Mouse (Mus musculus) hindbrain, embryonic 11.5 days (tissue): Measurements from ENCODE around the gene Dusp13. TPM values are rescaled to one million over a fixed set of nuclear protein-coding genes. Genes with fewer than 3 reads are reported as not detected.

Source experiments
- ATAC-seq: fragments of 200-750 bp; cut with Nextera tagmentation; 2 replicates; pipeline ENCODE4 v1.8.0; 2017; ENCODE audit warnings: mild to moderate bottlenecking, moderate TSS enrichment, moderate library complexity; ENCODE audit not compliant: low FRiP score
- DNase-seq: peaks from one replicate; pipeline ENCODE4 v3.0.0-alpha.2; 2015; ENCODE audit warnings: low spot score
- H3K27ac ChIP-seq: fragments of 300-500 bp; sonication (generic); 2 replicates; pipeline ENCODE4 v1.5.1; 2014; ENCODE audit warnings: mild to moderate bottlenecking, low read depth, low read length
- H3K27me3 ChIP-seq: fragments of 300-500 bp; sonication (generic); 2 replicates; pipeline ENCODE4 v1.6.1; 2014; ENCODE audit warnings: mild to moderate bottlenecking, low read length, moderate library complexity, mixed read lengths; ENCODE audit not compliant: control insufficient read depth, insufficient read depth
- H3K36me3 ChIP-seq: fragments of 300-500 bp; sonication (generic); 2 replicates; pipeline ENCODE4 v1.6.1; 2014; ENCODE audit warnings: mild to moderate bottlenecking, low read length, moderate library complexity, mixed read lengths; ENCODE audit not compliant: control insufficient read depth, insufficient read depth
- H3K4me1 ChIP-seq: fragments of 300-500 bp; sonication (generic); replicated peaks from 2 replicates; pipeline ENCODE4 v1.6.1; 2014; ENCODE audit warnings: low read length, mixed read lengths; ENCODE audit not compliant: control insufficient read depth, insufficient read depth
- H3K4me2 ChIP-seq: fragments of 300-500 bp; sonication (generic); replicated peaks from 2 replicates; pipeline ENCODE4 v1.6.1; 2014; ENCODE audit warnings: mild to moderate bottlenecking, low read depth, low read length
- H3K4me3 ChIP-seq: fragments of 300-500 bp; sonication (generic); 2 replicates; pipeline ENCODE4 v1.5.1; 2014; ENCODE audit warnings: low read depth, low read length
- H3K9ac ChIP-seq: fragments of 300-500 bp; sonication (generic); 2 replicates; pipeline ENCODE4 v1.6.1; 2014; ENCODE audit warnings: low read depth, low read length
- H3K9me3 ChIP-seq: fragments of 300-500 bp; sonication (generic); 2 replicates; pipeline ENCODE4 v1.6.1; 2016; ENCODE audit warnings: low read length; ENCODE audit not compliant: control insufficient read depth
- WGBS: fragments of 180-500 bp; shearing (Covaris S2); extraction: QIAGEN DNeasy Blood & Tissue Kit; methylation state at CpG from one replicate; pipeline ENCODE4 v1.1.7; 2014; 5-methylcytosine and 5-hydroxymethylcytosine counted together
- polyA plus RNA-seq: library from polyadenylated mRNA; unstranded; fragments of >200 nt; fragmentation: Nextera tagmentation; extraction: Ambion mirVana; gene quantifications from 2 replicates; pipeline ENCODE4 v1.2.1, GENCODE M21; 2014

Gene Dusp13
- polyA plus RNA-seq, 1 experiment from 2014 or later = not detected

- WGBS = 95% methylated on average over 3 of the region's 3 CpGs
- no peaks in the 10 kb centered on the region for H3K9me3 ChIP-seq
- no peak for DNase-seq
- ATAC-seq = no peak
- no peak overlapping the region for H3K27ac ChIP-seq
- no peak overlapping the region for H3K4me2 ChIP-seq
- no peak overlapping the region for H3K4me3 ChIP-seq
- no peaks in the 10 kb centered on the region for H3K36me3 ChIP-seq
- H3K9ac ChIP-seq = no peak overlapping the region
- no peaks in the 10 kb centered on the region for H3K27me3 ChIP-seq
- no peaks in the 10 kb centered on the region for H3K4me1 ChIP-seq
Measured at GRCm38 (mm10) chr14:21752411-21752810, 1.4 kb upstream of the Dusp13 start.

DNA sequence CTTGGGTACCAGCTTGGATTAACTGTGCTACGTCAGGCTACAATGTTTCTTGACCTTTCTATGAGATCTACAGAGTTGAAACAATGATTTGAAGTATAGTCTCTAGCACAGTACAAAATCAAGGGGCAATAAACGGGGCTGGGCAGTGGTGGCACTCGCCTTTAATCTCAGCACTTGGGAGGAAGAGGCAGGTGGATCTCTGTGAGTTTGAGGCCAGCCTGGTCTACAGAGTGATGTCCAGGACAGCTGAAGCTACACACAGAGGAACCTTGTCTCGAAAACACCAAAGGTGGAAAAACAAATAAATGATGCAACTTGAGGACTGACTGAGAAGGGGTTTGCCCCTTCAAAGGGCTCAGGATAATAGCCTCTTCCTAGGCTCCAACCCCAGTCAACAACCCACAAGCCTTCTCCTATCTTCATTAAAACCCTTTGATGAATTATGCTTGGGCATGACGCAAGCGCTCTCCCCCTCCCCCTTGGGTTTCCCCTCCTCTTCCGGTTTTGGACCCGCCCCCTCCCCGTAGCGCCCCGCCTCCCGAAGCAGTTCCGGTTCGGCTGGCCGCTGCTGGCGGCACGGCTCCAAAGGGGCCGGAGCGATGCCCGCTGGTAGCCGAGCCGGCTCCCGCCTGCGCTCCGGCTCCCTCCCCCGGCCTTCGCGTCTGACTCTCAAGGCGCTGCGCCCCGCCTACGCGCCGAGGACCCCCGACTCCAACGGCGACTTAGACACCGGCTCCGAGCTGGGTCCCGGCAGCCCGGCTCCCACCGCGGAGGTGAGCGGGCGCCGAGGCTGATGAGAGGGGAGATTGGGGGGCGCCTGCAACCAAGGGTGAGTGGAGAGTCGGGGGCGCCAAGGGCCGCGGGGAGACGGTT is 737 bp downstream of the Dusp13 start, which contains the start of gene Samd8:
Gene Samd8 (plus strand): TSS at position 524 of the 873 bp plus-strand sequence.
- peak within 1 kb of the TSS; percentile 81 for H3K4me3 ChIP-seq
- H3K27ac ChIP-seq = peak within 1 kb of the TSS; percentile 77
- H3K4me1 ChIP-seq = no peaks in the 10 kb centered on the region
- peak; percentile 90 for ATAC-seq
- DNase-seq = peak; percentile 91
- H3K4me2 ChIP-seq = peak within 1 kb of the TSS; percentile 48
- H3K9me3 ChIP-seq = no peaks in the 10 kb centered on the region
- H3K9ac ChIP-seq = peak within 1 kb of the TSS; percentile 70
- no peaks in the 10 kb centered on the region for H3K27me3 ChIP-seq
- WGBS = 7% methylated on average over 49 of the region's 52 CpGs
- H3K36me3 ChIP-seq = no peaks in the 10 kb centered on the region

- Histone ChIP-seq H3K9me3 (no peaks in the 10 kb centered on the region), H3K27ac (no peak overlapping the region), H3K36me3 (no peaks in the 10 kb centered on the region), H3K9ac (no peak overlapping the region), H3K4me1 (no peaks in the 10 kb centered on the region), H3K27me3 (no peaks in the 10 kb centered on the region), H3K4me3 (no peak overlapping the region), H3K4me2 (no peak overlapping the region)
- 41% methylated on average over 15 of the region's 15 CpGs for WGBS
- DNase-seq = peak; percentile 74
- ATAC-seq = no peak
Measured at GRCm38 (mm10) chr14:21748142-21748870, 2.7 kb downstream of the Dusp13 start.

DNA sequence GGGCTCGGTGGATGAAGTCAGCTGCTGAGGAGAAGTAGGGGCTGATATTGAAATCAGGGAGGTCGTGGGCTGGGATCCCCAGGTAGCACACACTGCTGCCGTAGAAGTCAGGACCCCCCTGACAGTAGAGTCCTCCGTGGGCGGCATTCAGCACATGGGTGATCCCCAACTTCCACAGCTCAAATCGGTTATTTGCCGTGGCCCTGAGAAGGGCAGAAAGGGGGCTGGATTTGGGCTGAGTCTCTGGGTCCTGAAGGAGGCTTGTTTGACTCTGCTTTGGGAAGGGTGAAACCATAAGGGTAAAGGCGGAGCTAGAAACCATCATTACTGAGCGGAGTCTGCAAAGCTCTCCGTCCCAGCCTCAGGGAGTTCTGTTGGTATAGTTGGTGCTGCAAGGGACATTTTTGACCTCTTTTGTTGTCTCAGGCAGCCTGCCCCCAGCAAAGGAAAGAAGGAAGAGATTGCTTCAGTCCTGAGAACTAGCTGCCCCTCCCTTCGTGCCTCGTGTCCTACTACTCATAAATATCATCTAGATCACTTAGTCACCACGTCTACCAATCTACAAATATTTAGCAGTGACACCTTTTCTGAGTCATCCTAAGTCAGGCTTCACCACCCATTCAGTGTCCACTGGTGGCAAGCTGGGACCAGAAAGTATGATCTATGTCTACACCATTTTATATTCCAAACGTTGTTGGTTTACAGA is 3.4 kb downstream of the Dusp13 start:
- Histone ChIP-seq H3K9ac (no peak overlapping the region), H3K27ac (no peak overlapping the region), H3K36me3 (no peaks in the 10 kb centered on the region), H3K27me3 (no peaks in the 10 kb centered on the region), H3K4me1 (no peaks in the 10 kb centered on the region), H3K9me3 (no peaks in the 10 kb centered on the region), H3K4me3 (no peak overlapping the region), H3K4me2 (no peak overlapping the region)
- ATAC-seq (no peak), DNase-seq (no peak)
- 76% methylated on average over 14 of the region's 14 CpGs for WGBS

- no peaks in the 10 kb centered on the region for H3K4me1 ChIP-seq
- no peaks in the 10 kb centered on the region for H3K9me3 ChIP-seq
- H3K36me3 ChIP-seq = no peaks in the 10 kb centered on the region
- no peaks in the 10 kb centered on the region for H3K27me3 ChIP-seq
- H3K9ac ChIP-seq = no peak overlapping the region
- H3K4me3 ChIP-seq = no peak overlapping the region
- H3K27ac ChIP-seq = no peak overlapping the region
- no peak overlapping the region for H3K4me2 ChIP-seq
- ATAC-seq = no peak
- DNase-seq = no peak
- WGBS = 94% methylated on average over 2 of the region's 2 CpGs
Measured at GRCm38 (mm10) chr14:21746846-21747245, 4.1 kb downstream of the Dusp13 start.

- no peak overlapping the region for H3K4me3 ChIP-seq
- no peak for ATAC-seq
- H3K36me3 ChIP-seq = no peaks in the 10 kb centered on the region
- no peak overlapping the region for H3K9ac ChIP-seq
- H3K4me2 ChIP-seq = no peak overlapping the region
- H3K27me3 ChIP-seq = no peaks in the 10 kb centered on the region
- no peaks in the 10 kb centered on the region for H3K9me3 ChIP-seq
- H3K4me1 ChIP-seq = no peaks in the 10 kb centered on the region
- H3K27ac ChIP-seq = no peak overlapping the region
- 85% methylated on average over 8 of the region's 8 CpGs for WGBS
- DNase-seq = no peak
Measured at GRCm38 (mm10) chr14:21746251-21746650, 4.7 kb downstream of the Dusp13 start.

DNA sequence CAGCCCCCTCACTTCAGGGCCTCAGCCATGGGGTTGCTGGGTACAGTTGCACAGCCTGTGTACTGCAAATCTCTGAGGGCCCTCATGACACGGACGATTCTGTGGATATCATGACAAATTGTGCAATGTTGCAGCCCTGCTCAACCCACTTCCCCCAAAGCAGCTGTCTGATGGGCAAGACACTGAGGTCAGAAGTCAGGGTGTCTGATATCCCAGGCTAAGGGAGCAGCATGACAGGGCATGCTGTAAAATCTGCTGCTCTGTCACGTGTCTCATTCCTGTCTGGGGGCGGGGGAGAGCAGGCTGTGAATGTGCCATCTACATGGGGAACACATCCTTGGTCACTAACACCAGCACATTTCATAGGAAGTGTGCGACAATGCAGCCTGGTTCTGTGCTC is 5.8 kb downstream of the Dusp13 start:
- ATAC-seq (no peak), DNase-seq (no peak)
- H3K36me3 ChIP-seq = no peaks in the 10 kb centered on the region
- H3K4me3 ChIP-seq = no peak overlapping the region
- H3K27ac ChIP-seq = no peak overlapping the region
- no peaks in the 10 kb centered on the region for H3K27me3 ChIP-seq
- H3K4me1 ChIP-seq = no peaks in the 10 kb centered on the region
- 75% methylated on average over 5 of the region's 5 CpGs for WGBS
- H3K4me2 ChIP-seq = no peak overlapping the region
- H3K9ac ChIP-seq = no peak overlapping the region
- no peaks in the 10 kb centered on the region for H3K9me3 ChIP-seq

DNA sequence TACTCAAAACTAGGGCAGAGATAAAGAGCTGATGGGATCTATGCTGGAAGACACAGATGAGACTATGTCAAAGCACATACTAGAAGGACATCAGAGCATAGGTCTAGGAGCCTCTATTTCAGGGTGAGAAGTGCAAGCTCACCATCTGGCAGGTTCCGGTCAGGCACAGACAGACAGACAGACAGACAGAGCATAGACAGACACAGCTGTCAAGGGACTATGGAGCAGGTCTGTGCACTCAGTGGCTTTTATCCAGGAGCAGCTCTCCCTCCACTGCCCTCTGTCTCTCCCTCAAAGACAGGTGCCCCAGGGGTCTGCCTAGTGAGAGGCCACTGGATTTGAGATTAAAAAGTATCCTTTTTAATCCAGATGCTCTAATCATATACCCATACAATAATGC is 6.8 kb downstream of the Dusp13 start:
- no peaks in the 10 kb centered on the region for H3K4me1 ChIP-seq
- H3K4me3 ChIP-seq = no peak overlapping the region
- H3K27ac ChIP-seq = no peak overlapping the region
- no peak overlapping the region for H3K4me2 ChIP-seq
- WGBS = 88% methylated on average over 1 of the region's 1 CpGs
- ATAC-seq = no peak
- no peaks in the 10 kb centered on the region for H3K9me3 ChIP-seq
- H3K36me3 ChIP-seq = no peaks in the 10 kb centered on the region
- H3K9ac ChIP-seq = no peak overlapping the region
- no peaks in the 10 kb centered on the region for H3K27me3 ChIP-seq
- no peak for DNase-seq
